Mouse (Mus musculus): ENCODE data around the gene Tgif2lx1. TPM values are rescaled to one million over a fixed set of nuclear protein-coding genes. Genes with fewer than 3 reads are reported as not detected.
"Not testable (repeated sequence)": the region's sequence is repeated elsewhere in the genome, so short reads cannot be mapped to it uniquely, and the experiment has no call there.

Gene Tgif2lx1
- not detected in 2 replicates for polyA plus RNA-seq (2014; fragmentation: Nextera tagmentation; extraction: Ambion mirVana)

DNA sequence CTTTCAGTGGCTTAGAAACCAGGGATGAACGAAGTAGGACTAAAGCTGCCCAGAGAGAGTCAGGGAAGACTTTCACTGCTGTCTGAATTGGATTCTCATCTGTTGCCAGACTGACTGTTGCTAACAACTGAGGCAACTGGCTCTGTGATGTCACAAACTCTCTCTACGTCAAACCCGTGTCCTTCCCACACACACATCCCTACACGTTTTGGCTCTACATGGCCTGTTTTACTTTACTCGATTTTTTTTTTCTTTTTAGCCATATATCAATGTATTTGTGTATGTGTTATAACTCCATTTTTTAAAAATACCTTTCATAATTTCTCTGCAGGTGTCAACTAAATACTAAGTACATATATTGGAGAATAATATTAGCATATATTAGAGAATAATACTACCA is at the start of gene Tgif2lx1:
Tgif2lx1 (minus strand) TSS at position 101 of the 400 bp plus-strand sequence.
- no CpG with 5 or more reads among the region's 5 CpGs for WGBS
- not testable (repeated sequence) for ATAC-seq (ENCODE audit: low FRiP score, low TSS enrichment)

More for the DNA sequence above, at the start of gene Tgif2lx1:
- not testable (repeated sequence) for H3K27ac ChIP-seq (ENCODE audit: low read depth, low read length); H3K4me3 ChIP-seq (ENCODE audit: low read length); H3K27me3 ChIP-seq (ENCODE audit: control insufficient read depth, insufficient read depth, low read length); H3K36me3 ChIP-seq (ENCODE audit: control insufficient read depth, insufficient read depth, low read length); H3K9ac ChIP-seq (ENCODE audit: low read depth, low read length); H3K4me1 ChIP-seq (ENCODE audit: control insufficient read depth, insufficient read depth, low read length); H3K9me3 ChIP-seq (ENCODE audit: control insufficient read depth, low read length); H3K4me2 ChIP-seq (replicated peaks; ENCODE audit: low read depth, low read length)

Other genes starting within 250 kb of the Tgif2lx1 start
- gene Tgif2lx2, start 53.5 kb downstream of the Tgif2lx1 start, polyA plus RNA-seq (2014; fragmentation: Nextera tagmentation; extraction: Ambion mirVana), result not detected in 2 replicates

Data from kidney, embryonic 14.5 days (tissue).